Mouse (Mus musculus) heart, postnatal 25 days (tissue): ENCODE results near the gene Uevld. TPM values are rescaled to one million over a fixed set of nuclear protein-coding genes. Genes with fewer than 3 reads are reported as not detected.
"Not testable (repeated sequence)": the region's sequence is repeated elsewhere in the genome, so short reads cannot be mapped to it uniquely, and the experiment has no call there.

ENCODE experiments used
- DNase-seq: peaks from one replicate; pipeline ENCODE4 v3.0.0; 2022; ENCODE audit warnings: low spot score
- intact Hi-C: fragments of 180-260 bp; cut with DNase I; formaldehyde crosslinking; loops from one replicate; pipeline ENCODE4 v1.15.1; 2025
- total RNA-seq, 2 experiments: library from RNA; stranded (reverse); gene quantifications; 2 replicates each; pipeline ENCODE4 v1.2.3; 2021

The Uevld gene
- total RNA-seq, 2 experiments from 2014 or later: 8.2 to 10.8 TPM

- DNase-seq, intact Hi-C loops: not testable (repeated sequence)
Observed at GRCm38 (mm10) chr7:46881941-46882340, 76.4 kb downstream of the Uevld start.

DNA sequence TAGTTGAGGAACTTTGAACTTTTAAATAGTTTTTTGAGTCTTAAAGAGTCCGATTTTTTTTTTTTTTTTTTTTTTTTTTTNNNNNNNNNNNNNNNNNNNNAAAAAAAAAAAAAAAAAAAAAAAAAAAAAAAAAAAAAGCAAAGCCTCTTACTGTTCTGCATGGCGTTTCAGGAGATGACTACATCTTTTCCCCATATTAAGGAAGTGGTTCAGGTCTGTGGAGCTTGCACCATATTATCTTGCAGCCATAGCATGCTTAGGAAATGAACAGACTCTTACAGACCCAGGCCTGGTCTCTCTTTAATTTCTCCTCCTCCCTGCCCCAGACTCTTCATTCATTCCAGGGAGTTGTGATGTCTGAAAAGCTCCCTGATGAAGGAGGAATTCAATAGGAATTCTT is 77.3 kb downstream of the Uevld start:
- DNase-seq: no peak
- intact Hi-C loops: no loop called here

DNA sequence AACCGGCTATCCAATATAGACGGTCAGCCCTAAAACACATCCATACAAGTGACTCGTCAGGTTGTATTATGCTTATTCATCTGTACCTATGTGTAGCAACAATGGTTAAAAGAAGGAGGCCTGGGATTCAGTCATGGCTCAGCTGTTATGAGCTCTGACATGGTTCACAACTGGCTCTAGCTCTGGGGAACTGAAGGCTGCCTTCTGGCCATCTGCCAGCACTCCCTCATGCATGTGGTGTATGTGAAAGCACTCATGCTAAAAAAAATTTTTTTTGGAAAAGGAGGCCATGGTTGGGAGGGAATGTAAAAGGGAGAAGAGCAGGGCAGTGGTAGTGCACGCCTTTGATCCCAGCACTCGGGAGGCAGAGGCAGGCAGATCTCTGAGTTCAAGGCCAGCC is 78.5 kb downstream of the Uevld start:
- intact Hi-C loops: no loop called here
- no peak for DNase-seq

DNA sequence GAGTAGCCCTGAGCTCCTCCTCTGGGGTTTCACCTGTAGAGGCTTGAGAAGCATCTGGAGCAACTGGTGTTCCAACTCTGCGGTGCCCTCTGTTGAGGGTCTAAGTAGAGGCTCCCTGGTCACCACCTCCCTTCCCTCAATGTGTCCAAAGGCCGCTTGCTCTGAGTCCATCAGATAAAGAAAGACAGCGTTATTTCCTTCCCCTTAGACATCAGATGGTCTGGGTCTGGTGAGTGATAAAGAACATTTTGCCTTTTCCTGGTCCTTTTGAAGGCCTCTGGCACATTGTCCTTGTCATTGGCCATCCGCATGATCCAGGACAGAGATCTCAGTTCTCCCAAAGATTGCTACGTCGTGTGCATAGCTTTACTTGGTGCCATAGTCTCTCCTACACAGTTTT is 81.1 kb downstream of the Uevld start:
- intact Hi-C loops: no loop called here
- no peak for DNase-seq

DNA sequence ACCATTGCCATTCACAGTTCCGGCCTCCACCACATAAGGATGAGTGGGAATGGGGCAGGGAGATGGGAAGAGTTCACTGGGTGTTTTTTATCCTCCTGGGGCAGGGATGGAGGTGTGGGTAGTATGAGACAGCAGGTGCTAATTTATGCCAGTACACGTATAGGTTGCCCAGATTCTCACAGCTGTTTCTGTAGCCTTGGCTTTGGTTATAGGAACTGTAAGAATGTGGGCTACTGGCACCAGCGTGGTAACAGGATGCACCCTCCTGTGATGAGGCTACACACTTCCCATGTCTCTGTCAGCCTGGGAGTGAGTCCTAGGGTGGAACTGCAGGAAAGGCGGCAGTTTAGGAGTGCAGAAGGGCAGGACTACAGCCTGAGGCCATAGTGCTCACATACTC is 81.5 kb downstream of the Uevld start:
- intact Hi-C loops: no loop called here
- DNase-seq: no peak

Other genes starting within 250 kb of the Uevld start
- gene Saal1, start 247.8 kb downstream of the Uevld start, total RNA-seq: 1 to 10 TPM; 4.1 to 4.7 TPM
- 1 to 10 TPM in 1 of 2 experiments, under 1 TPM in 1; 0.53 to 2.4 TPM for gene Saa3, start 242.8 kb downstream of the Uevld start, total RNA-seq
- gene Saa4, start 225.9 kb downstream of the Uevld start, total RNA-seq: not detected
- gene Saa1, start 215.5 kb downstream of the Uevld start, total RNA-seq: not detected
- gene Saa2, start 206.7 kb downstream of the Uevld start, total RNA-seq: not detected
- gene Hps5, start 162.5 kb downstream of the Uevld start, total RNA-seq: 10 to 100 TPM in 1 of 2 experiments, 1 to 10 TPM in 1; 8.6 to 10.5 TPM
- 10 to 100 TPM; 15.7 to 16.9 TPM for gene Gtf2h1, start 162.4 kb downstream of the Uevld start, total RNA-seq
- 100 to 1,000 TPM; 799 to 856 TPM for gene Ldha, start 117.1 kb downstream of the Uevld start, total RNA-seq
- gene Ldhc, start 97.3 kb downstream of the Uevld start, total RNA-seq: not detected
- 10 to 100 TPM; 62.1 to 64.8 TPM for gene Tsg101, start 38.6 kb downstream of the Uevld start, total RNA-seq
- gene Gm9999, start 25.1 kb upstream of the Uevld start, total RNA-seq: not detected
- gene Spty2d1, start 49.9 kb upstream of the Uevld start, total RNA-seq: 1 to 10 TPM; 7.3 to 7.9 TPM
- gene Tmem86a, start 92.1 kb upstream of the Uevld start, total RNA-seq: 10 to 100 TPM; 23.7 to 31.8 TPM
- not detected for gene Ptpn5, start 175.2 kb upstream of the Uevld start, total RNA-seq
- gene Mrgpra6, start 246.4 kb upstream of the Uevld start, total RNA-seq: not detected